8 mouse cellular contexts compared by ENCODE assay signal in the genomic region with DNA sequence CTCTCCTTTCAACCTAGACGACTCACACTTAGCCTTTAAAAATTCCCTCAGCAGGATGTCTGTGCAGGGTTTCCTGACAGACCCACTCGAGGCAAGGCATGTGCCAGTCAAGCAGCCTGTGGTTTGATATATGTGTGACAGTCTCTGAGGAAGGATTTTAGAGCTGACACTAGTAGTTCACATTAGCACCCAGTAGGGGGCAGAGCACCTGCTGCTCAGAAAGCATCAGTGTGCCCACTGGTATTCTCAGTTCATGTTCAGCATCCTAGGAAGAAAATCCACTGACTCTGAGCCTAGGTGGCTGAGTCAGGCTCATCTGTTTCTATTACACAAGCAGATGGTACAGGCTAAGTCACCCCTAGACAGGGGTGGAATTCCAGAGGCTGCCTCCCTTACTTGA. TPM values are rescaled to one million over a fixed set of nuclear protein-coding genes. Genes with fewer than 3 reads are reported as not detected.
A peak's percentile ranks its signal among the peaks of the same experiment; 100 is the strongest.
DNase-seq lines count a peak whose midpoint lies in the region; ATAC-seq and TF ChIP-seq lines count a peak whose summit lies in the region.

No protein-coding gene starts in this region.

- no peak overlapping the region for H3K9ac ChIP-seq in forebrain, embryonic 14.5 days (ENCODE audit: low read length)
- no peak overlapping the region for H3K9ac ChIP-seq in forebrain, embryonic 12.5 days
- no peak overlapping the region for H3K9ac ChIP-seq in liver, embryonic 14.5 days (replicated peaks)
- no peak overlapping the region for H3K9ac ChIP-seq in midbrain, embryonic 11.5 days (ENCODE audit: low read length)

- H3K4me1 ChIP-seq in forebrain, embryonic 14.5 days (ENCODE audit: control insufficient read depth, insufficient read depth, low read length), result no peaks in the 10 kb centered on the region
- H3K4me1 ChIP-seq in forebrain, embryonic 12.5 days, result no peaks in the 10 kb centered on the region
- H3K4me1 ChIP-seq in liver, embryonic 14.5 days (replicated peaks; ENCODE audit: control insufficient read depth in 2 of 2, insufficient read depth in 2 of 2, low read length in 1 of 2), result no peaks in the 10 kb centered on the region
- H3K4me1 ChIP-seq in midbrain, embryonic 11.5 days (ENCODE audit: control insufficient read depth, insufficient read depth, low read length), result no peaks in the 10 kb centered on the region

- H3K4me3 ChIP-seq in forebrain, embryonic 14.5 days (ENCODE audit: low read depth, low read length), result no peak overlapping the region
- no peak overlapping the region for H3K4me3 ChIP-seq in forebrain, embryonic 12.5 days (replicated peaks)
- no peak overlapping the region for H3K4me3 ChIP-seq in liver, embryonic 14.5 days (ENCODE audit: insufficient read depth in 1 of 2, low read depth in 2 of 2, low read length in 2 of 2)
- H3K4me3 ChIP-seq in midbrain, embryonic 11.5 days (ENCODE audit: low read depth, low read length), result no peak overlapping the region

- H3K27me3 ChIP-seq in forebrain, embryonic 14.5 days (replicated peaks; ENCODE audit: control insufficient read depth, insufficient read depth, low read length), result no peaks in the 10 kb centered on the region
- no peaks in the 10 kb centered on the region for H3K27me3 ChIP-seq in forebrain, embryonic 12.5 days
- H3K27me3 ChIP-seq in liver, embryonic 14.5 days (ENCODE audit: control insufficient read depth, insufficient read depth, low read length), result no peaks in the 10 kb centered on the region
- H3K27me3 ChIP-seq in Patski, result peaks cover under 1% of the 10 kb centered on the region
- no peaks in the 10 kb centered on the region; the same call in 1 of the 2 replicates for H3K27me3 ChIP-seq in midbrain, embryonic 11.5 days (ENCODE audit: control insufficient read depth, insufficient read depth, low read length)

- in situ Hi-C loops in Patski (cut with MboI; ENCODE audit: low pct_unique_long_range_greater_than_20kb), result no loop called here

- WGBS in forebrain, embryonic 14.5 days, result 30% methylated on average over 2 of the region's 2 CpGs
- WGBS in forebrain, embryonic 12.5 days, result 30% methylated on average over 2 of the region's 2 CpGs
- 15% methylated on average over 2 of the region's 2 CpGs for WGBS in liver, embryonic 14.5 days (ENCODE audit: insufficient replicate concordance)
- 32% methylated on average over 2 of the region's 2 CpGs for WGBS in midbrain, embryonic 11.5 days

- no peak overlapping the region for H3K4me2 ChIP-seq in forebrain, embryonic 14.5 days (ENCODE audit: low read length)
- no peak overlapping the region for H3K4me2 ChIP-seq in forebrain, embryonic 12.5 days
- no peak overlapping the region for H3K4me2 ChIP-seq in liver, embryonic 14.5 days (ENCODE audit: low read depth)
- no peak overlapping the region for H3K4me2 ChIP-seq in midbrain, embryonic 11.5 days

- H3K9me3 ChIP-seq in forebrain, embryonic 14.5 days (replicated peaks; ENCODE audit: control insufficient read depth, low read length), result no peaks in the 10 kb centered on the region
- no peaks in the 10 kb centered on the region for H3K9me3 ChIP-seq in forebrain, embryonic 12.5 days
- H3K9me3 ChIP-seq in liver, embryonic 14.5 days (ENCODE audit: control insufficient read depth, low read length), result no peaks in the 10 kb centered on the region
- no peaks in the 10 kb centered on the region for H3K9me3 ChIP-seq in midbrain, embryonic 11.5 days (ENCODE audit: control insufficient read depth, low read length)

- CTCF ChIA-PET in Patski (lab: Charles Lee), result interaction anchor here (1.5 kb wide), 1 partner anchor 10 kb away, joined by 3 read pairs; no protein-coding TSS in a partner anchor

- TF ChIP-seq CTCF in liver, embryonic 14.5 days (IDR thresholded peaks at IDR 0.05; ENCODE audit: low read depth), result peak; percentile 65
- peak; percentile 34 for TF ChIP-seq CTCF in Patski (IDR thresholded peaks at IDR 0.05)

- no peak for ATAC-seq in forebrain, embryonic 14.5 days
- no peak for ATAC-seq in forebrain, embryonic 12.5 days (ENCODE audit: low FRiP score)
- ATAC-seq in liver, embryonic 14.5 days (ENCODE audit: insufficient read depth), result no peak
- ATAC-seq in Patski, result no peak
- 0 out of 2 replicates have a peak, but pooled peaks have one; percentile 61 for ATAC-seq in megakaryocyte-erythroid progenitor cell, adult 5-6 weeks (replicated peaks; ENCODE audit: low FRiP score, low TSS enrichment, poor library complexity, severe bottlenecking)
- ATAC-seq in midbrain, embryonic 11.5 days (ENCODE audit: low FRiP score), result no peak

- POLR2A ChIA-PET in Patski (lab: Charles Lee), result no interaction called here

- no peak for TF ChIP-seq EP300 in liver, embryonic 14.5 days (IDR thresholded peaks at IDR 0.05; ENCODE audit: low read depth)

- peak; percentile 39 for DNase-seq in forebrain, embryonic 14.5 days (ENCODE audit: low spot score)
- no peak for DNase-seq in liver, embryonic 14.5 days (ENCODE audit: low read depth in 3 of 3, low spot score in 3 of 3)
- DNase-seq in liver (no peak), Patski (ENCODE audit: low read depth, low spot score) (no peak)
- DNase-seq in midbrain, embryonic 11.5 days (ENCODE audit: low spot score, missing footprints), result no peak
- no peak for DNase-seq in adrenal gland, postnatal 14 days

- H3K36me3 ChIP-seq in forebrain, embryonic 14.5 days (ENCODE audit: control insufficient read depth, insufficient read depth, low read length), result no peaks in the 10 kb centered on the region
- H3K36me3 ChIP-seq in forebrain, embryonic 12.5 days (replicated peaks), result no peaks in the 10 kb centered on the region
- no peaks in the 10 kb centered on the region for H3K36me3 ChIP-seq in liver, embryonic 14.5 days (replicated peaks; ENCODE audit: control insufficient read depth, insufficient read depth, low read depth)
- no peaks in the 10 kb centered on the region for H3K36me3 ChIP-seq in midbrain, embryonic 11.5 days (ENCODE audit: control insufficient read depth, insufficient read depth, low read length)

- H3K27ac ChIP-seq in forebrain, embryonic 14.5 days (ENCODE audit: low read depth, low read length), result no peak overlapping the region
- no peak overlapping the region for H3K27ac ChIP-seq in forebrain, embryonic 12.5 days
- no peak overlapping the region for H3K27ac ChIP-seq in liver, embryonic 14.5 days
- no peak overlapping the region for H3K27ac ChIP-seq in midbrain, embryonic 11.5 days (ENCODE audit: low read depth, low read length)

RNA-seq across cellular contexts. Expression of gene Wdfy4, which starts 39.0 kb away (rescaled TPM):
- polyA plus RNA-seq in forebrain, embryonic 14.5 days (2014; fragmentation: Nextera tagmentation; extraction: Ambion mirVana), result 0.09 and 0.11 TPM in 2 replicates
- polyA plus RNA-seq in forebrain, embryonic 12.5 days (2016; fragmentation: Nextera tagmentation; extraction: Ambion mirVana), result 0.09 and 0.13 TPM in 2 replicates
- 1.2 and 2.6 TPM in 2 replicates for polyA plus RNA-seq in liver, embryonic 14.5 days (2012; rRNA removed)
- 1.2 TPM in 2 replicates for polyA plus RNA-seq in liver, embryonic 14.5 days (2014; fragmentation: Nextera tagmentation; extraction: Ambion mirVana)
- not detected for polyA plus RNA-seq in Patski (2021)
- total RNA-seq in megakaryocyte-erythroid progenitor cell, adult 5-6 weeks (2014; fragmentation: Nextera tagmentation), result 8.6 and 18.4 TPM in 2 replicates
- total RNA-seq in megakaryocyte-erythroid progenitor cell, adult 5-6 weeks (2017), result 6.5 and 18.9 TPM in 2 replicates
- 0.14 and 0.38 TPM in 2 replicates for polyA plus RNA-seq in midbrain, embryonic 11.5 days (2014; fragmentation: Nextera tagmentation; extraction: Ambion mirVana)
- total RNA-seq in adrenal gland, postnatal 14 days (2021), result 2.6 and 12.9 TPM in 2 replicates
